Mouse (Mus musculus) kidney, postnatal 36 days (tissue): ENCODE measurements at regions not wholly inside any gene's neighbourhood (a gene's known extent, or its start where the extent isn't known, plus 50 kb on each side); places are given as distances from the start of the nearest gene placed in this dataset.
A peak's percentile ranks its signal among the peaks of the same experiment; 100 is the strongest.
"Not testable (repeated sequence)": the region's sequence is repeated elsewhere in the genome, so short reads cannot be mapped to it uniquely, and the experiment has no call there.

Experiments
- DNase-seq, 2 experiments: peaks; one replicate each; pipeline ENCODE4 v3.0.0; 2021 to 2022; ENCODE audit warnings: mixed read lengths in 2 of 2

GRCm38 (mm10) chr13:27945062-27945461 is 71.0 kb upstream of the Prl4a1 start:
- peak; percentile 45 to 83 for DNase-seq

- DNase-seq = not testable (repeated sequence)
Observed at GRCm38 (mm10) chr13:27960421-27960820, 55.6 kb upstream of the Prl4a1 start.

- not testable (repeated sequence) for DNase-seq
Observed at GRCm38 (mm10) chr13:27962381-27962780, 53.6 kb upstream of the Prl4a1 start.

- DNase-seq = not testable (repeated sequence)
Observed at GRCm38 (mm10) chr13:27966021-27966420, 50.0 kb upstream of the Prl4a1 start.
